Mouse (Mus musculus): ENCODE measurements at regions not wholly inside any gene's neighbourhood (a gene's known extent, or its start where the extent isn't known, plus 50 kb on each side); places are given as distances from the start of the nearest gene placed in this dataset.

DNA sequence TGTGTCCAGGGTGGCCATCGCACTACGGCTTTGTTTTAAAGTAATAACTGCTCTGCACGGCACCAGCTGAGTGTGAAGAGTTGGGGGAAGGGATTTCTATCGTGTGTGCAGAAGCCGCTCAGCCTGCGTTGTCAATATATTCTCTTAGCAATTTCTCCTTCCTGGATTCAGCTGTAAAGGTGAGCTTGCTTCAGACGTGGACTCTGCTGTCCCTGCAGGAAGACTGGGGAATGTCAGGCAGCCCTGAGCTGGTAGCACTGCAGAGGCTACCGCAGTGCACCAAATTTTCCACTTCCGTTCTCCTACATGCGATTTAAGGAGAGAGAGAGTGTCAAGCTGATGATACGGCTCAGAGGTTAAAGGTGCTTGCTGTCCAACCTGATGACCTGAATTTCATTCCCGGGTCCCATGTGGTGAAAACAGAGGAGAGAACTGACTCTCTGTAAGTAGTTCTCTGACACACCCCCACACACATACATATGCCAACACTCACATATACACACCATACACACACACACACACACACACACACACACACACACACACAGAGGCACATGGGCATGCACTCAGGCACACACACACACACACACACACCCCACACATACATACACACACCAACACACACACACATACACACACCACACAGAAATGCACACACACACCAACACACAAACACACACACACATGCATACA is 59.9 kb upstream of the Prelid3b start:
- ATAC-seq = peak; percentile 71

DNA sequence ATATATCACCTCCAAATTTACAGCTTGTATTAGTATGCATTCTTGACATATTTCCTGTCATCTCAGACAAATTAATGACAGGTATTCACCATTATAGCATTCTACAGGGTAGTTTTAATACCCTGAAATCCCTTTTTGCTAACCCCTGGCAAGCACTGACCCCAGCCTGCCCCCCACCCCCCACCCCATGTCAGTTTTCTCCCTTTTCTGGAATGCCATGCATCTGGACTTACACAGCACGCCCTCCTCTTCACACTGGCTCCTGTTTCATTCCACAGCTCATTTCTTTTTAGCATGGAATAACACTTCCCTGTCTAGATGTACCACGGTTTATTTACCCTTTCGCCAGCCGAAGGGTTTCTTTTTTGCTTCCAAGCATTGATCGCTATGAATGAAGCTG is 67.8 kb upstream of the Prelid3b start:
- no peak for ATAC-seq

DNA sequence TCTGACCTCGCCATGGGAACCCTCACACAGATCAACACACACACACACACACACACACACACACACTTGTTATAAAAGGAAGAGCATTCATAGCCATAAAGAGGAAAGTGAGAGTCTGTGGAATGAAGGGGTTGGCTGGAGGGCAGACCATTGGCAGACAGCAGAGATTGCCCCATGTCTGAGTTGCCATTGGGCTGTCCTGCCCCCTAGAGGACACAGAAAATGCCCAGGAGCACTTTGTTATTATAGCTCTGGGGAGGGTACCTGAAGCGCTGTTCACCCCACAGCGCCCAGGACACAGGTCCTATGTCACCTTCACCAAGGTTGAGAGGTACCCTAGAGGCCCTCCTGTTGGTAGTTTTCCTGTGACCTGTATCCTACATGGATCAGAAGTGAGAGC is 74.3 kb upstream of the Prelid3b start:
- peak; percentile 69 for ATAC-seq

DNA sequence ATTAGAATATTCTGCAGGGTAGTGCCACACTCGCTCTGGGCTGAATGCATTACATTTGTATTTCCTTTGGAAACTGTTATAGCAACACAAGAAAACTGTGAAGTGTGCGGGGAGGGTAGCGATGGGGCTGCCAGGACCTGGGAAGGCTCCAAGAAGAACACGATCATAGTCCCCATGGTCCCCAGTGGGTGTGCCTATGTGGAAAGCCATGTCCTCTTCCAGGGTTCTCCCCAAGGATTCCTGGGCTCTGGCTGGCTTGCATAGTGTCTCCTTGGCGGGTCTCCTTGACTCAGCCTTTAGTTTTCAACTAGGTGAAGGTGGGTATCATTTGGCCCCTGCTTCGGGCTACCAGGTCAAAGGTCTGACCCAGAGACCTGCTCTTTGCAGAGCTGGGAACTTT is 74.8 kb upstream of the Prelid3b start:
- no peak for ATAC-seq

DNA sequence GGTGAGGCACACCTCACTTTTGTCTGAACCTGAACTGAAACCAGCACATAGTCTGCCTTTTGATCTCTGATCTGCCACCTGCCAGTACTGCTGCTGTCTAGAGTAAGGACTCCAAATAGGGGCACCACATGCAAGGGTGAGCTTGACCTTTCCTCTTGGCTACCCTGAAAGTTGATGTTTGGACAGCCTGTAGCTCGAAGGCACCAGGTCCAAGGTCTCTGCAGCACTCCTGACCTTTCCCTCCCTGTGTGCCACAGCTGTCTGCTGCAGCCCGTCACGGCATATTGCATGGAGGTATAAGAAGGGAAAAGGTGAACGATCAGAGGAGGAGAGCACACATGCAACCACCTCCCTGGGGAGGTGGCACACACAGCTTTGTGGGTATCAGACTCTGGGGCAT is 75.9 kb upstream of the Prelid3b start:
- ATAC-seq = no peak

DNA sequence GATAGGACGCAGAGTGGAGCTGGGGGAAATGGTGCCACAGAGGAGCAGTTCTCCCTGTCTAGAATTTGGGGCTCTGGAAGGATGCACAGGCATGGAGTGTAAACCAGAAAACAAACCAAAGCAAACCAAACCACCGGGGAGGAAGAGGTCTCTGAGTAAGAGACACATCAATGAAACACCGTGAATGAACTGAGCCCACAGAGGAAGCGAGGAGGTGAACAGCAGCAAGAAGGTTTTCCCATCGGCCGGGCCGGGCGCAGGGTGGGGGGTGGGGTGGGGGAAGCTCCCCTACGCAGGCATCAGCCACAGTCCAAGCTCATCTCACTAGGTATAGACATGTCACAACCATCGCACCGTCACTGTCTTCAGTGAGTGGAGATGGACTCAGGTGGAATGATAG is 82.9 kb upstream of the Prelid3b start:
- ATAC-seq = peak; percentile 72

DNA sequence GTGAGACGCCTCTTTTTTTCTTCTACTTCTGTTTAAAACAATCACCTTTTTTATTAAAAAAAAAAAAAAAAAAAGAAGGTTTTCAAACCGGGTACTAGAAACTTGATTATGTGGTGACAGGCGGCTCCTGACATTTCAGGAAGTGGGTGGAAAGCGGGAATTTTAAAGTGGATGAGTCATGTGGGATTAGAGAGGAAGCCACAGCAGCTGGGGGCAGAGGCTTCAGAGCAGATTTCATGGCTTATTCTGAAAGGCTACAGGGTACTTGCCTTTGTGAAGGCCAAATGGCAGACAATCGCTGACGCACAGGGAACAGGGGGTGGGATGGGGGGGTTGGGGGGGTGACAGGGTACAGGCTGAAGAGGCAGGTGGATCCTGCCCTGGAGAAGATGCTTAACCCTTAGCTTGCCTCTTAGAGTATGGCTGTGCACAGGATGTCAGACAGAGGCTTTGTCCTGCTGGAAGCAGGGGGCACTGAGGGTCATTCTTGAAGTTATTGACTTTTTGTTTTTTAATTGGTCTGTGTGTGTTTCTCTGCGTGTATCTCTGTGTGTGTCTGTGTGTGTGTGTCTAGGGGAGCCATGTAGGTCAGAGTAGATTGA is 81.4 kb upstream of the Zfp831 start:
- no peak for ATAC-seq

DNA sequence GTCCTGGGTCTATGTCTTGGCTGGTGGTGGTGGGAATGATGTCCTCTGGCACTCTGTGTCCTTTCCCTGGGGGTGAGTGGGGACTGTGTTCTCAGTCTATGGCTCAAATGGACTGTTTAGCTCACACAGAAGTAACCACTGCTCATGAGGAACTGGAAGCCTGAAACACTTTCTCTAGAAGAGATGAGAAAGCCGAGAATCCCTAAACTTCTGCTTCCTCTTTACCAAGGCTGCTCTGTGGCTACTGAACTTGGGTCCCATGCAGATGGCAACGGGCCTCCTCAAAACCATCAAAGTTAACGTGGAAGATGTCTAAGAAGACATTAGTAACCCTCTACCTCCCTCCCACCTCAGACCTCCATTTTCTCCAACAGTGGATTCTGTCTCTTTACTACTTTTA is 79.4 kb upstream of the Zfp831 start:
- ATAC-seq = no peak

DNA sequence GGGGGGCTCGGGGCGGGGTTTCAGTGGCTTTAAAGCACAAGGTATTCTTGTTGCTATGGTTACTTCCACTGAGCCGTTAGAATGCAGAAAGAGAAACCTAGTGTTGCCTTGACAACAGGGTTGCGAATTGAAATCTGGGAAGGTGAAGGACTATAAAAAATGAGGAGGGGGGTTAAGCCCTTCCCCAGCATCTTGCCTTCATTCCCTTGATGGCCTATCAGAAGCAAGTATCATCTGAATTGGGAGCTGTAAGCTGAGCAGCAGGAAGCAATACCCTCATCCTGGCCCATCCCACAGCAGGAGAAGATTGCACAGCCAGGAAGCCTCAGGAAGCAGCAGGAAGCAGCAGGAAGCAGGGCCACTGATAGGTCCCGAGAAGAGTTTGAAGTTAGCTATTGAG is 78.5 kb upstream of the Zfp831 start:
- ATAC-seq = no peak

DNA sequence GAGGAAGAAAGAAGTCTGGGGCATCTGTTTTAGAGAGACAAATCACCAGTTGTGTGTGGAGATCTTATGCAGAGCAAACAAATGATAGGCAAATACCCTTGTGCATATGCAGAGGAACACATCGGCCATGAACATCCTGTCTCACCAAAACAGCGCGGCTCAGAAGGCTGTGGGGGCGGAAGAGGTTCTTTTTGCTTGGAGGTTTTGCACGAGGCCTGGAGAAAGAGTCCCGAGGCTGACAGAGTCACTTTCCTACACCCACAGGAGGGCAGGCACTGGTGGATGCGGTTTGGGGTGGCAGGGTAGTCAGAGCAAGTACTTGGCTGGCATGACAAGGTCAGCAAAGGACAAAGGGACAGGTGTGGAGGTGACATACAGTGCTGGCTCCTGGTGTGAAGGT is 77.4 kb upstream of the Zfp831 start:
- ATAC-seq = peak; percentile 97

DNA sequence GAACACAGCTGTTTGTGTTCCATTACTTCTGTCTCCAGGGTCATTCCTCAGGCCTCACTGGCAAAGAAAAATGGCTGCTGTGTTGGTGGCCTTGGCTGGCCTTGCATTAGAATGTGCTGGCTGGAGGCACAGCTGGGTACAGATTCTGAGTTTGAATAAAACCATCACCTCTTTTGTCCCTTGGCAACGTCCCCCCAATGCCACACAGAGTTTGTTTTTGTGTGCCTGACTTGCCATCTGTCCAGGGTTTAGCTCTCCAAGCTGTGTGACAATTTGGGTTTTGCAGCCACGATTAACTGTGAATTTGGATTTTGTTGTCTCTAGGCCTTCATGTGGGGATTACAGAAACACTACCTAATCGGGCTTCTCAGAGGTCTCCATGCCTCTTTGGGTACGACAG is 76.6 kb upstream of the Zfp831 start:
- ATAC-seq = no peak

DNA sequence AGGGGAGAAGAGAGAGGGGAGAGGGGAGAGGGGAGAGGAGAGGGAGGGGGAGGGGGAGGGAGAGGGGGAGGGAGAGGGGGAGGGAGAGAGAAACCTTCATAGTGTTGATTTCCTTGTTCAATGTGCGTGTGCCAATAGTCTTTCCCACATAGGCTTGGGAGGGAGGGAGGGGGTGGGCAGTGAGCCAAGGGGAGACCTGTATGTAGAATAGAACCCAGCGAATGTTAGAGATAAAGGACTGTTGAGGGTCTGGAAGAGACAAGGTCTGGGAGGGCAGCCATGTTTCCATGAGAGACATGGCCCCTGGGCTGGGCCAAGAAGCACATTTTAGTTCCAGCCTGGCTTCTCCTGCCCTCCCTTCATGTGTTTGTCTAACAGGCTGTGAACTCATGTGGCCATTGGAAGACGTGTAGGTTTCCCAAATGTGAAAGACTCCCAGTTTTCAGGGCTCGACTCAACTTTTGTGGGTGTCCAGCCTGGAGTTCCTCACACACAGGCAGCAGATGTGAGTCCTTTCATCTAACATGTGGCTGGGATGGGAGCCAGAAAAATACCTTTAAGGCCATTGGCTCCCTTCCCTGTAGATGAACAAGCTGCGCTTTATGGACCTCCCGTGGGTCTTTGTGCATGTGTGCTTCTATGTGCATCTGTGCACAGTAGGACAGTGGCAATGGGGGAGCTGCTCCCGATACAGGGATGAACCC is 68.4 kb upstream of the Zfp831 start:
- no peak for ATAC-seq

DNA sequence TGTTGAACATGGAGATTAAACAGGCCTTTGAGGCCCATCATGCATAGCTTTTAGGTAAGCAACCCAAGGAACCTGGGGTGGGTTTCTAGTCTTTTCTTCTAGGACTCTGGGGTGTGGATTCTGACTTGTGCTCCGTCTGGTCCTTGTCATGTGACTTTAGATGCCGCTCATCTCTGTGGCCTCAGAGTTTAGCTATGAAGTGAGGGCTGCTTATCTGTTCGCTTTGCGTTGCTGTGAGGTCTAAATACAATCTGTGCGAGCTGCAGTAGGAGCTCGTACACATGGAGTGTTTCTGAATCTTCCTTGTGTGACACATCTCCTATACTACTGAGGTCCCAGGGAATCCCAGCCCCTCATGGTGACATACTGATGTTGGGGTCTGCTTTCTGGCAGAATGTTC is 67.8 kb upstream of the Zfp831 start:
- ATAC-seq = no peak

DNA sequence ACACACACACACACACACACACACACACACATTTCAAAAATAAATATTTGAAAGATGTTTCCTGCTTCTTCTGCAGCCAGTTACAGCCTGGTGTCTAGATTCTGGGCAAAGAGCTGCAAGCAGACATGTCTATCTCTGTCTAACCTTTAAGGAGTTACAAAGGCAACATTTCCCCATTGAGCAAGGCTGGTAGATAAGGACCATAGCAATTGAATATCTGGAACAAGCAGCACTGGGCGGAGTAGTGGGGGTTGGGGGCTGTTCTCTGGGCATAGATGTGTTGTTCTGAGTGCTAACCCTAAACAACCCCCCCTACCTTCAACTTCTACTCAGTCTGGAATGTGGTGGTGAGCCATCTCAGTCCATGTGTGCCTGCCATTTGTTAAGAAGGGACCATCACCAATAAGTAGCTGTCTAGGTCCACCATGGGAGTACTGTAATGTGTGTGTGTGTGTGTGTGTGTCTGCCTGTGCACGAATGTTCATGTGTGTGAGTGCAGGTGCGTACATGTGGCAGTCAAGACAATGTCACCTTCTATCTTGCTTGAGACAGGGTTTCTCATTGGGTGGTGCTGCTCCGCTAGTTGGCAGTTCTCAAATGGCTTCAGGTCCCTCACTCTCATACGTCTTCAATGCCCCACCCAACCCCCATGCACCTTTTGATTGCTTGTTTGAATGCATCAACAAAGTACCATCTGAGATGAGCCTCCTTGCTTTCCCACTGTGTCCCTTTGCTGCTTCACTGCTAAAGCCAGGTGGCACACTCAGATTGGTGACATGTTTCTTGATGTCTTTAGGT is 62.2 kb upstream of the Zfp831 start:
- no peak for ATAC-seq

DNA sequence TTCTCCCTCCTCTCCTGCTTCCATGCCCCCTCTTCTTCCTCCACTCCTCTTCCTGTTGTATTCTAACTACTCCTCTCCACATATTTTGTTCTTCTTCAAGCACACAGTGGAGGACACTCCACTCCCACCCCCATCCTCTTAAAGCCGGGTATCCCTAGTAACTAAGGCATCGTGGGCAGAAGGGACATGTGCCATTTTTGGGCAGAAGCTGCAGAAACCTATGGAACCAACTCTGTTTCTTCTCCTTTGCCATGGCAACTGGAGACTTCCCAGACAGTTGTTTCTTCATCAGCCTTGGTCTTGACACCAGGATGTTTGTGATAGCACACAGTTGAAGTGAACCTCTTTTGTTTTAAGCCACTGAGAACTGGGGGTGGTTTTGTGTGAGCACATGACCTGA is 59.1 kb upstream of the Zfp831 start:
- no peak for ATAC-seq

All from CD4-positive, CD25-positive, alpha-beta regulatory T cell, adult 4 months (primary cell).